Mouse (Mus musculus) bone marrow, adult 2 months (tissue): ENCODE results near the gene Ttc25.

Experiments used
- CTCF ChIP-seq: fragments of 200-500 bp; IDR thresholded peaks from 2 replicates; pipeline ENCODE4 v1.5.1; 2011; ENCODE audit warnings: low read length, control low read depth; ENCODE audit not compliant: control insufficient read depth, insufficient read depth
- POLR2A ChIP-seq: fragments of 200-500 bp; IDR thresholded peaks from 2 replicates; pipeline ENCODE4 v1.6.1; 2011; ENCODE audit warnings: low read depth, mild to moderate bottlenecking, control low read depth, low read length, borderline replicate concordance; ENCODE audit not compliant: control insufficient read depth

DNA sequence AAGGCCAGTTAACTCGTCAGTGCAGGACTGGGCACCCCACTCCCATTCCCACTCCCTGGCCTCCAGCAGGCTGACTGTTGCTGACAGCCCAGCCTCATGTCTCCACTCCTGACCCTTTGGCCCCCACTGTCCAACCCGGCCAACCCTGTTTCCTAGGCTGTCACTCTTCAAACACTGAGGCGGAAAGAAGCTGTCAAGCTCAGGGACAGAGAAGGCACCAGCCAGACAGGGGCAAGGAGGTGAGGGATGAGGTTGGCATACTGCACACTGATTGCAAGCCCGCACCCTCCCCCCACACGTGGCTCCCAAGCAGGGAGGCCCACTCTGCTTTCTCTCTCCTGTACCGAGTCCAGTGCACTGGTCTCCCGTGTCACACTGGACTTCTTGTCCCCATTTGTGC is 26.2 kb upstream of the Ttc25 start:
- TF ChIP-seq CTCF (no peak), POLR2A (no peak)
